Mouse (Mus musculus) olfactory bulb, adult 2 months (tissue): Measurements from ENCODE around the gene Vwa3b. TPM values are rescaled to one million over a fixed set of nuclear protein-coding genes. Genes with fewer than 3 reads are reported as not detected.

ENCODE experiments used
- H3K27ac ChIP-seq: fragments of 200-500 bp; 2 replicates; pipeline ENCODE4 v1.5.1; 2012; ENCODE audit warnings: low read depth, low read length; ENCODE audit not compliant: insufficient read depth
- H3K4me1 ChIP-seq: fragments of 200-500 bp; 2 replicates; pipeline ENCODE4 v1.6.1; 2012; ENCODE audit warnings: low read length; ENCODE audit not compliant: control insufficient read depth, insufficient read depth
- H3K4me3 ChIP-seq: fragments of 200-500 bp; 2 replicates; pipeline ENCODE4 v1.5.1; 2012; ENCODE audit warnings: mild to moderate bottlenecking, low read depth, low read length, moderate library complexity; ENCODE audit not compliant: insufficient read depth
- CTCF ChIP-seq: fragments of 200-500 bp; IDR thresholded peaks from 2 replicates; pipeline ENCODE4 v1.5.1; 2012; ENCODE audit warnings: low read depth, mild to moderate bottlenecking, low read length, moderate library complexity; ENCODE audit not compliant: insufficient read depth
- POLR2A ChIP-seq: fragments of 200-500 bp; IDR thresholded peaks from 2 replicates; pipeline ENCODE4 v1.6.1; 2012; ENCODE audit warnings: mild to moderate bottlenecking, low read depth, low read length, moderate library complexity; ENCODE audit not compliant: insufficient read depth
- WGBS: fragments of 180-500 bp; shearing (Covaris S2); methylation state at CpG from one replicate; pipeline ENCODE4 v1.1.7; 2018; 5-methylcytosine and 5-hydroxymethylcytosine counted together
- polyA plus RNA-seq: library from polyadenylated mRNA; stranded (reverse); fragments of >200 nt; gene quantifications from 2 replicates; pipeline ENCODE4 v1.2.4, GENCODE M21; 2012; ENCODE audit warnings: low replicate concordance; ENCODE audit not compliant: missing spikeins, insufficient read depth, insufficient read length

Gene Vwa3b
- polyA plus RNA-seq, 1 experiment: not detected

GRCm38 (mm10) chr1:37089191-37089590 is 62.8 kb downstream of the Vwa3b start:
- TF ChIP-seq POLR2A (no peak), CTCF (no peak)
- Histone ChIP-seq H3K27ac (no peak overlapping the region), H3K4me1 (peaks cover 10% of the 10 kb centered on the region), H3K4me3 (no peak overlapping the region)
- 73% methylated on average over 5 of the region's 5 CpGs for WGBS

- Histone ChIP-seq H3K4me1 (peaks cover 18% of the 10 kb centered on the region), H3K27ac (no peak overlapping the region), H3K4me3 (no peak overlapping the region)
- TF ChIP-seq POLR2A (no peak), CTCF (no peak)
- 14% methylated on average over 17 of the region's 17 CpGs for WGBS
These were observed 71.1 kb downstream of the Vwa3b start for GRCm38 (mm10) chr1:37097382-37098093.

GRCm38 (mm10) chr1:37098094-37098555 is 71.7 kb downstream of the Vwa3b start:
- Histone ChIP-seq H3K27ac (no peak overlapping the region), H3K4me3 (no peak overlapping the region), H3K4me1 (peaks cover 18% of the 10 kb centered on the region)
- 68% methylated on average over 4 of the region's 4 CpGs for WGBS
- TF ChIP-seq POLR2A (no peak), CTCF (no peak)

- 94% methylated on average over 6 of the region's 6 CpGs for WGBS
- no peak overlapping the region for H3K27ac ChIP-seq
- no peak for TF ChIP-seq CTCF
- TF ChIP-seq POLR2A: no peak
- no peak overlapping the region for H3K4me3 ChIP-seq
- peaks cover 21% of the 10 kb centered on the region for H3K4me1 ChIP-seq
These were observed 74.0 kb downstream of the Vwa3b start for GRCm38 (mm10) chr1:37100361-37100760.

- TF ChIP-seq POLR2A (no peak), CTCF (no peak)
- WGBS: 74% methylated on average over 8 of the region's 8 CpGs
- Histone ChIP-seq H3K4me3 (no peak overlapping the region), H3K27ac (no peak overlapping the region), H3K4me1 (peaks cover 21% of the 10 kb centered on the region)
These were observed 74.6 kb downstream of the Vwa3b start for GRCm38 (mm10) chr1:37101016-37101415.

- no peak overlapping the region for H3K4me3 ChIP-seq
- TF ChIP-seq POLR2A: no peak
- no peak for TF ChIP-seq CTCF
- H3K27ac ChIP-seq: no peak overlapping the region
- 62% methylated on average over 2 of the region's 2 CpGs for WGBS
- peaks cover 16% of the 10 kb centered on the region for H3K4me1 ChIP-seq
These were observed 75.3 kb downstream of the Vwa3b start for GRCm38 (mm10) chr1:37101717-37102116.

- H3K4me3 ChIP-seq: no peak overlapping the region
- no peak overlapping the region for H3K27ac ChIP-seq
- 0 out of 2 replicates have a peak, but pooled peaks cover 3% of the 10 kb centered on the region for H3K4me1 ChIP-seq
- TF ChIP-seq CTCF (no peak), POLR2A (no peak)
- 43% methylated on average over 3 of the region's 3 CpGs for WGBS
These were observed 78.8 kb downstream of the Vwa3b start for GRCm38 (mm10) chr1:37105194-37105593.

- TF ChIP-seq CTCF (no peak), POLR2A (no peak)
- H3K4me3 ChIP-seq: no peak overlapping the region
- 87% methylated on average over 6 of the region's 6 CpGs for WGBS
These were observed 87.4 kb downstream of the Vwa3b start for GRCm38 (mm10) chr1:37113781-37114180.

GRCm38 (mm10) chr1:37115847-37116246 is 89.5 kb downstream of the Vwa3b start:
- Histone ChIP-seq H3K4me3 (no peak overlapping the region), H3K27ac (no peak overlapping the region), H3K4me1 (peaks cover 10% of the 10 kb centered on the region)
- WGBS: 84% methylated on average over 5 of the region's 5 CpGs
- TF ChIP-seq CTCF (no peak), POLR2A (no peak)

More at GRCm38 (mm10) chr1:37113781-37114180, 87.4 kb downstream of the Vwa3b start:
- H3K4me1 ChIP-seq: peaks cover 10% of the 10 kb centered on the region
- H3K27ac ChIP-seq: no peak overlapping the region

GRCm38 (mm10) chr1:37116574-37116973 is 90.2 kb downstream of the Vwa3b start:
- 96% methylated on average over 9 of the region's 9 CpGs for WGBS

More at GRCm38 (mm10) chr1:37116574-37116973, 90.2 kb downstream of the Vwa3b start:
- TF ChIP-seq CTCF (no peak), POLR2A (no peak)
- peaks cover 10% of the 10 kb centered on the region for H3K4me1 ChIP-seq
- no peak overlapping the region for H3K27ac ChIP-seq
- H3K4me3 ChIP-seq: no peak overlapping the region
